Mouse (Mus musculus) stomach, embryonic 14.5 days (tissue): Measurements from ENCODE around the gene Metrn. TPM values are rescaled to one million over a fixed set of nuclear protein-coding genes. Genes with fewer than 3 reads are reported as not detected.

Experiments used
- ATAC-seq: fragments of 200-750 bp; cut with Nextera tagmentation; 2 replicates; pipeline ENCODE4 v1.8.0; 2017; ENCODE audit warnings: low read depth, moderate TSS enrichment; ENCODE audit not compliant: insufficient number of reproducible peaks, insufficient read depth, low FRiP score
- H3K27ac ChIP-seq: fragments of 300-500 bp; sonication (generic); 2 replicates; pipeline ENCODE4 v1.5.1; 2014; ENCODE audit warnings: mild to moderate bottlenecking, low read length, moderate library complexity, mixed read lengths
- H3K27me3 ChIP-seq: fragments of 300-500 bp; sonication (generic); 2 replicates; pipeline ENCODE4 v1.6.1; 2014; ENCODE audit warnings: low read length, control low read depth, mixed read lengths; ENCODE audit not compliant: control insufficient read depth, insufficient read depth
- H3K36me3 ChIP-seq: fragments of 300-500 bp; sonication (generic); 2 replicates; pipeline ENCODE4 v1.6.1; 2014; ENCODE audit warnings: mild to moderate bottlenecking, control low read depth, low read length, moderate library complexity, mixed read lengths; ENCODE audit not compliant: control insufficient read depth, insufficient read depth
- H3K4me1 ChIP-seq: fragments of 300-500 bp; sonication (generic); 2 replicates; pipeline ENCODE4 v1.6.1; 2014; ENCODE audit warnings: low read length, control low read depth, mixed read lengths; ENCODE audit not compliant: control insufficient read depth, insufficient read depth
- H3K4me2 ChIP-seq: fragments of 300-500 bp; sonication (generic); replicated peaks from 2 replicates; pipeline ENCODE4 v1.6.1; 2014; ENCODE audit warnings: low read depth, low read length, control low read depth
- H3K4me3 ChIP-seq: fragments of 300-500 bp; sonication (generic); 2 replicates; pipeline ENCODE4 v1.5.1; 2014; ENCODE audit warnings: low read depth, low read length, control low read depth
- H3K9ac ChIP-seq: fragments of 300-500 bp; sonication (generic); replicated peaks from 2 replicates; pipeline ENCODE4 v1.6.1; 2014; ENCODE audit warnings: low read depth, mild to moderate bottlenecking, control low read depth, low read length, moderate library complexity, mixed read lengths
- H3K9me3 ChIP-seq: fragments of 300-500 bp; sonication (generic); 2 replicates; pipeline ENCODE4 v1.6.1; 2016; ENCODE audit warnings: low read depth, low read length, control low read depth; ENCODE audit not compliant: control insufficient read depth
- WGBS: fragments of 180-500 bp; shearing (Covaris S2); extraction: QIAGEN DNeasy Blood & Tissue Kit; methylation state at CpG from one replicate; pipeline ENCODE4 v1.1.7; 2014; 5-methylcytosine and 5-hydroxymethylcytosine counted together
- microRNA-seq: library from miRNA; unstranded; fragments of <30 nt; microRNA quantifications from one replicate; pipeline ENCODE4, GENCODE M21; 2016
- polyA plus RNA-seq: library from polyadenylated mRNA; unstranded; fragments of >200 nt; fragmentation: Nextera tagmentation; extraction: Ambion mirVana; gene quantifications from 2 replicates; pipeline ENCODE4 v1.2.1, GENCODE M21; 2014

The Metrn gene
- polyA plus RNA-seq, 1 experiment from 2014 or later = 8.7 TPM

DNA sequence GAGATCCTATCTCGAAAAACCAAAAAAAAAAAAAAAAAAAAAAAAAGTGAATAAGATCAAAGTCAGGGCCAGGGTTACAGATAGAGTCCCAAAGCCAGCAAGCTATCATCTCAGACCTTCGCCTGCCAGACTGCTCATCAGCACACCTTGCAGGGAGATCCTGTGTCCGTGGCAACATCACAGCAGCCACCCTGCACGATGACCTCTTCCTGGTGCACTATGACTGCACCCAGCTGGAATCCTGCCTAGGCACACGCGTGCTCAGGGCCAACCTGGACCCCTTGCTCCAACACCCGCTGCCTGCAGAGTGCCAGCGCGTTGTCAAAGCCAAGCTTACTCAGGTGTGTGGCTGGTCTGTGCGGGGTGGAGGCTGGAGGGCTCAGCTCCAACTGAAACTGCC is 52.6 kb downstream of the Metrn start:
- no peaks in the 10 kb centered on the region for H3K9me3 ChIP-seq
- no peak overlapping the region for H3K9ac ChIP-seq
- no peaks in the 10 kb centered on the region for H3K27me3 ChIP-seq
- no peak for ATAC-seq
- no peak overlapping the region for H3K4me2 ChIP-seq
- no peaks in the 10 kb centered on the region for H3K4me1 ChIP-seq
- no peak overlapping the region for H3K27ac ChIP-seq
- 79% methylated on average over 10 of the region's 10 CpGs for WGBS
- no peak overlapping the region for H3K4me3 ChIP-seq
- no peaks in the 10 kb centered on the region for H3K36me3 ChIP-seq

DNA sequence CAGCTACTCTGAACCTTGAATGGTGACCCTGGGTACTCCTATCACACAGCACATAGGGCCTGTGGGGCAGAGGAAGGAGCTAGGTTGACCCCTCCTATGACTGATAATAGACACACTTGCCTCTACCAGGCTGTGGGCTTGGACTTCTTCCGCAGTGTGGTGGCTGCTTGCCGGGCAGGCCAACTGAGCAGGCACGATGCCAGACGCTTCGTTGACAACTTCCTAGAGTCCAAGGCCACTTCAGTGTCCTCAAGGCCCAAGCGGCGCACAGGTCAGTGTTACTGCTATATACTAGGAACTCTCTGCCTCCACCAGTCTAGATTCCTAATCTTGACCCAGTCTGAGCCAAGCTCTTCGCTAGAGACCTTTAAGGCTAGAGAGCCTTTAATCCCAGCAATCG is 53.1 kb downstream of the Metrn start:
- Histone ChIP-seq H3K27me3 (no peaks in the 10 kb centered on the region), H3K27ac (no peak overlapping the region), H3K4me3 (no peak overlapping the region), H3K9ac (no peak overlapping the region), H3K9me3 (no peaks in the 10 kb centered on the region), H3K36me3 (no peaks in the 10 kb centered on the region), H3K4me2 (no peak overlapping the region), H3K4me1 (no peaks in the 10 kb centered on the region)
- no peak for ATAC-seq
- WGBS = 90% methylated on average over 9 of the region's 9 CpGs

Small RNA genes within 50 kb of the gene (microRNA-seq; reads per million reads assigned to microRNA genes)
- not detected for gene Gm25083
- gene Mir3082 = not detected
- gene Mir6966 = not detected

Other genes with a start within 250 kb of the Metrn start
- 7.1 and 8.0 TPM in 2 replicates for gene Sox8, start 226.4 kb downstream of the Metrn start, polyA plus RNA-seq
- gene Lmf1, start 218.1 kb downstream of the Metrn start, polyA plus RNA-seq = 29.0 and 30.1 TPM in 2 replicates
- 1.7 and 3.7 TPM in 2 replicates for gene Gng13, start 80.0 kb downstream of the Metrn start, polyA plus RNA-seq
- 17.3 and 18.6 TPM in 2 replicates for gene Chtf18, start 69.7 kb downstream of the Metrn start, polyA plus RNA-seq
- gene Rpusd1, start 69.5 kb downstream of the Metrn start, polyA plus RNA-seq = 22.1 and 25.0 TPM in 2 replicates
- gene Mslnl, start 61.1 kb downstream of the Metrn start, polyA plus RNA-seq = not detected in 2 replicates
- gene Msln, start 42.8 kb downstream of the Metrn start, polyA plus RNA-seq = 29.5 and 36.0 TPM in 2 replicates
- gene Narfl, start 23.4 kb downstream of the Metrn start, polyA plus RNA-seq = 26.0 and 29.0 TPM in 2 replicates
- 76.8 and 76.9 TPM in 2 replicates for gene Haghl, start 11.5 kb downstream of the Metrn start, polyA plus RNA-seq
- gene Ccdc78, start 10.6 kb downstream of the Metrn start, polyA plus RNA-seq = 0.30 TPM in 1 of 2 replicates, not detected in the other
- gene Fam173a, start 4.2 kb downstream of the Metrn start, polyA plus RNA-seq = 109 and 110 TPM in 2 replicates
- gene AC134908.4, start 1.5 kb downstream of the Metrn start, polyA plus RNA-seq = not detected in 2 replicates
- 4.5 and 4.6 TPM in 2 replicates for gene Fbxl16, start 11.9 kb upstream of the Metrn start, polyA plus RNA-seq
- 25.3 and 28.3 TPM in 2 replicates for gene Wdr24, start 26.5 kb upstream of the Metrn start, polyA plus RNA-seq
- gene Jmjd8, start 31.7 kb upstream of the Metrn start, polyA plus RNA-seq = 41.9 and 44.4 TPM in 2 replicates
- 321 and 347 TPM in 2 replicates for gene Stub1, start 36.3 kb upstream of the Metrn start, polyA plus RNA-seq
- gene Rhbdl1, start 40.2 kb upstream of the Metrn start, polyA plus RNA-seq = 2.7 and 3.2 TPM in 2 replicates
- 1.4 and 2.1 TPM in 2 replicates for gene Gm20683, start 44.6 kb upstream of the Metrn start, polyA plus RNA-seq
- gene Rhot2, start 47.7 kb upstream of the Metrn start, polyA plus RNA-seq = 11.2 and 13.6 TPM in 2 replicates
- gene Wdr90, start 64.4 kb upstream of the Metrn start, polyA plus RNA-seq = 20.1 and 22.5 TPM in 2 replicates
- gene Mcrip2, start 71.6 kb upstream of the Metrn start, polyA plus RNA-seq = 23.2 and 23.3 TPM in 2 replicates
- gene Mettl26, start 77.9 kb upstream of the Metrn start, polyA plus RNA-seq = 66.9 and 67.5 TPM in 2 replicates
- 0.52 and 0.65 TPM in 2 replicates for gene Wfikkn1, start 83.7 kb upstream of the Metrn start, polyA plus RNA-seq
- gene Rab40c, start 122.6 kb upstream of the Metrn start, polyA plus RNA-seq = 17.0 and 17.2 TPM in 2 replicates
- gene Pigq, start 147.8 kb upstream of the Metrn start, polyA plus RNA-seq = 59.4 and 59.7 TPM in 2 replicates
- 0.72 TPM in 1 of 2 replicates, not detected in the other for gene Nhlrc4, start 147.8 kb upstream of the Metrn start, polyA plus RNA-seq
- 0.32 and 0.41 TPM in 2 replicates for gene A930017K11Rik, start 155.4 kb upstream of the Metrn start, polyA plus RNA-seq
- gene Capn15, start 188.7 kb upstream of the Metrn start, polyA plus RNA-seq = 23.9 and 27.1 TPM in 2 replicates